Mouse (Mus musculus) macrophage (primary cell): ENCODE data around the gene Capn5. TPM values are rescaled to one million over a fixed set of nuclear protein-coding genes. Genes with fewer than 3 reads are reported as not detected.
"Not testable (repeated sequence)": the region's sequence is repeated elsewhere in the genome, so short reads cannot be mapped to it uniquely, and the experiment has no call there.

Experiments used
- H3K27ac ChIP-seq: fragments of 350-480 bp; formaldehyde crosslinking; 2 replicates; pipeline ENCODE4 v1.9.0; 2021
- H3K36me3 ChIP-seq: fragments of 350-480 bp; formaldehyde crosslinking; 2 replicates; pipeline ENCODE4 v1.9.0; 2021; ENCODE audit errors: inconsistent target
- H3K4me3 ChIP-seq: fragments of 350-480 bp; formaldehyde crosslinking; 2 replicates; pipeline ENCODE4 v1.9.0; 2021; ENCODE audit errors: inconsistent target
- H3K79me2 ChIP-seq: fragments of 350-480 bp; formaldehyde crosslinking; 2 replicates; pipeline ENCODE4 v1.9.0; 2021; ENCODE audit errors: inconsistent target
- WGBS: methylation state at CpG from one replicate; pipeline ENCODE4 v1.1.7; 2026; ENCODE audit warnings: inconsistent platforms; ENCODE audit not compliant: missing documents; 5-methylcytosine and 5-hydroxymethylcytosine counted together
- polyA plus RNA-seq: library from polyadenylated mRNA; stranded (reverse); fragments of 250-400 nt; gene quantifications from 3 replicates; pipeline ENCODE4 v1.2.4, GENCODE M21; 2018; ENCODE audit warnings: inconsistent platforms

Capn5 gene
- polyA plus RNA-seq, 1 experiment from 2014 or later = 5.9 TPM

DNA sequence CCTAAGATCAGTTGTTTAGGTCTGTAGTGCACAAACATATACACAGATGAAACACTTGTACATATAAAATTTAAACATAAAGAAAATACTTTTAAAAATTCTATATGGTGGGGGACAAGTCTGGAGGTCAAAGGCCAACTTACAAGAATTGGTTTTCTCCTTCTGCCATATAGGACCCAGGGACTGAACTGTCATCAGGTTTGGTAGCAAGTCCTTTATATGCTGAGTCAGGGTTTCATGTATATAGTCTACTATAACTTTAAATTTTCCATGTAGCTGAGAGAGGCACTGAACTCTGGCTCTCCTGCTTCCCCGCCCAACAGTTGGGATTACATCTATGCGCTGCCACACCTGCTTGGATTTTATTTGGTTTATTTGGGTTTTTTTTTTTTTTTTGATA is 10.2 kb upstream of the Capn5 start:
- WGBS = 96% methylated on average over 2 of the region's 2 CpGs
- Histone ChIP-seq H3K27ac (no peak overlapping the region), H3K4me3 (no peak overlapping the region), H3K36me3 (no peaks in the 10 kb centered on the region), H3K79me2 (no peaks in the 10 kb centered on the region)

DNA sequence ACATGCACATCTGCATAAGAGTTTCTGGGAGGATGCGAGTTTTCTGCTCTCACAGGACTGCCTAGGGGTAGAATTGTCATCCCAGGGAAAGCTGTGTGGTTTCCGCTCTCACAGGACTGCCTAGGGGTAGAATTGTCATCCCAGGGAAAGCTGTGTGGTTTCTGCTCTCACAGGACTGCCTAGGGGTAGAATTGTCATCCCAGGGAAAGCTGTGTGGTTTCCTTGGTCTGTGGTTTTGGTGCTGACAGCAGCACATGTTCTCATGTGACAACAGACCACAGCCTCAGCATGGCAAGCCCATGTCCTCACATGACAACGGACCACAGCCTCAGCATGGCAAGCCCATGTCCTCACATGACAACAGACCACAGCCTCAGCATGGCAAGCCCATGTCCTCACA is 9.3 kb upstream of the Capn5 start:
- H3K27ac ChIP-seq = not testable (repeated sequence)

DNA sequence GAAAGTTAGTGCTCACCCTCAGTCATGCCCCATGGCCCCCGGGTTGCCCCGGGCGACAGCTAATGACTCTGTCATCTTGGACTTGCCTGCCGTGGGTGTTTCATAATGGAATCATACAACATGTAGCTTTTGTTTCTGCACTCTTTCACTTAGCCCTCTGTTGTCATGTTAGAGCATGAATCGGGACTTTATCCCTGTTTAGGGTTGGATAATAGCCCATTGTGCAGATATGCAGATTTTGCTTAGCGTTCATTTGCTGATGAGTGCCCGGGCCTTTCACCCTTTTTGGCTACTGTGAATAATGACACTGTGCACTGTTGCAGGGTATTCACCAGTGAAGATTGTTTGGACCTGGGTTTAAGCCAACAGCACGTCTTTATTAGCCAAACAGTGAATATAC is 8.6 kb upstream of the Capn5 start:
- H3K27ac ChIP-seq = no peak overlapping the region
- H3K4me3 ChIP-seq = no peak overlapping the region
- WGBS = 91% methylated on average over 8 of the region's 8 CpGs
- H3K79me2 ChIP-seq = no peaks in the 10 kb centered on the region
- no peaks in the 10 kb centered on the region for H3K36me3 ChIP-seq

More for the DNA sequence above, 9.3 kb upstream of the Capn5 start:
- not testable (repeated sequence) for H3K79me2 ChIP-seq, H3K36me3 ChIP-seq, H3K4me3 ChIP-seq
- WGBS = 54% methylated on average over 2 of the region's 3 CpGs

DNA sequence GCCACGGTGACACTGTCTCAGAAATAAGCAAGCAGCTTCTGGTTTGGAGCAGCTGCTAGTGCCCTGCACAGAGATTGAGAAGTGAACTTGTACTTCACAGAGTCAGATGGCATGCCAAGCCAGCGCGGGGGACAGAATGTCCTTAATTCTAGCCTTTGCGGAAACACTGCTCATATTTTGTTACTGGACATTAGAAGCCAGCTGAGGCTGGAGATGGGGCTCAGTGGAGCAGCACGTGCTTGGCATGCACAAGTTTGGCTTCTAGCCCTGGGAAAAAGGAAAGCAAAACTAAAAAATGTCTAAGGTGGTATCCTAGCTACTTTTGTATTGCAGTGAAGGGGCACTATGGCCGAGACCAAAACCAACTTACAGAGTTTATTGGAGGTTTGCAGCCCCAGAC is 7.3 kb upstream of the Capn5 start:
- H3K27ac ChIP-seq = no peak overlapping the region
- no peak overlapping the region for H3K4me3 ChIP-seq
- 61% methylated on average over 6 of the region's 6 CpGs for WGBS
- H3K79me2 ChIP-seq = no peaks in the 10 kb centered on the region
- no peaks in the 10 kb centered on the region for H3K36me3 ChIP-seq

DNA sequence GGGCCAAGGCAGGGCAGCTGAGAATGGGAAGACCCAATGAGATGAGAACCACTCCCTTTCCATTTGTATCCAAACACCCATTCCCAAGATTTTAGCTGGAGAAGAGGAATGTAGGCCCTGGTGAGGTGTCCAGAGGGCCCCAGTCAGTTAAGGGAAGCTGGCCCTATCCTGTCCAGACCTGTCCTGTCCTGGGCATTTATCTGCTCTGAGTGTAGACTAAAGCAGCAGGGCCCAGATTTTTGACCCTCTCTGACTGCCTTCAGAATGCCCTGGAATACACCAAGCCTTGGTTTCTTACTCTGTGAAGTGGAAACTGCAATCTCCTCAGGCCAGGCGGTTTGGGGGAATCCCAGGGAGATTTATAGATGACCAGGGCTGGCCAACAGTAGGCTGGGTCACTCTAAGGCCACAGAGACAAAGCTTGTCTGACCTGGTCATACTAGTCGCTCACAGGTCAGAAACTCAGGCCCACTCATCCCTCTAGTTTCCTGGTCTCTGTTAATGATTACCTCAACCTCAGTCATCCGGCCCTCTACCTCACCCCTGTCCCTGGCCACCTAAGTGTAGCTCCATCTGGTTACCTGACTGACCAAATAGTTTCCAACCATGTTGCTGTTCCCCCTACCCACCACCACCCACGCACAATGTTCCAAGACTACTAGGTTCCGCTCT is 622 bp upstream of the Capn5 start:
- H3K4me3 ChIP-seq = peak overlapping the region; percentile 59
- H3K79me2 ChIP-seq = no peaks in the 10 kb centered on the region
- WGBS = 98% methylated on average over 4 of the region's 5 CpGs
- H3K27ac ChIP-seq = peak overlapping the region; percentile 74
- no peaks in the 10 kb centered on the region for H3K36me3 ChIP-seq

DNA sequence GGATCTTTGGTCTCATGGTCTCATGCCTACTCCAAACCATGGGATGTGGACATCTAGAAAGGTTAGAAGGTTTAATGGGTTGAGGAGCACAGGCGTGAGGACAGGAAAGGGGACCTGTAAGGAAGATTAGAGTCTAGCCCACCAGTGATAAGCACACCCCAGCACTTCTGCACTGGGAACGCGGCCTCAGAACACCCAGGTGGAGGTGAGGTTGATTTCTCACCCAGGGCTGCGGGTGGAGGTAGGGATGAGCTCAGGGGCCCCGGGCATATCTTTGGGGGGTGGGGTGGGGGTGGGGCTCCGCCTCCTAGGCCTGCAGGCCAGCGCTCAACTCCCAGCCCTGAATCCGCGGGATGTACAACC is 527 bp downstream of the Capn5 start:
- 7% methylated on average over 9 of the region's 9 CpGs for WGBS
- H3K79me2 ChIP-seq = no peaks in the 10 kb centered on the region
- H3K4me3 ChIP-seq = peak overlapping the region; percentile 59
- H3K27ac ChIP-seq = no peak overlapping the region
- H3K36me3 ChIP-seq = no peaks in the 10 kb centered on the region

DNA sequence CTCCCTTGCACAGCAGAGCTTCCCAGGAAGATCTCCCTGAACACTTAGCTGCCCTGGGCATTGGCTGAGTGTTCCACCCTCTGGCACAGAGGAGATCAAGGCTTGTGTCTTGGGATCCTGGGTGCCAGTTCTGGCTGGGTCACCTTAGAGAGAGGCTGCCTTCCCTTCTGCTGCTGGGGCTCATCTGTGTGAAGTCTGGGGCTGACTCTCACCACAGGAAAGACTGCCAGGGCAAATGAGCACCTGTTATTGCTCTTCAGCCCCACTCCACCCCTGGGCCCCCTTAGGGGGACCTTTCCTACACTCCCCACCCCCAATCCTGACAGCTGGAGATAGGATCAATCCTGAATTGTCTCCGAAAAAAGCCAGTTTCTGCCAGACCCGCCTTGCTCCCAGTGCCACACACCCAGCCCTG is 996 bp downstream of the Capn5 start:
- Histone ChIP-seq H3K4me3 (peak overlapping the region; percentile 59; the same call in 1 of the 2 replicates), H3K36me3 (no peaks in the 10 kb centered on the region), H3K79me2 (no peaks in the 10 kb centered on the region), H3K27ac (no peak overlapping the region)
- 55% methylated on average over 2 of the region's 2 CpGs for WGBS

DNA sequence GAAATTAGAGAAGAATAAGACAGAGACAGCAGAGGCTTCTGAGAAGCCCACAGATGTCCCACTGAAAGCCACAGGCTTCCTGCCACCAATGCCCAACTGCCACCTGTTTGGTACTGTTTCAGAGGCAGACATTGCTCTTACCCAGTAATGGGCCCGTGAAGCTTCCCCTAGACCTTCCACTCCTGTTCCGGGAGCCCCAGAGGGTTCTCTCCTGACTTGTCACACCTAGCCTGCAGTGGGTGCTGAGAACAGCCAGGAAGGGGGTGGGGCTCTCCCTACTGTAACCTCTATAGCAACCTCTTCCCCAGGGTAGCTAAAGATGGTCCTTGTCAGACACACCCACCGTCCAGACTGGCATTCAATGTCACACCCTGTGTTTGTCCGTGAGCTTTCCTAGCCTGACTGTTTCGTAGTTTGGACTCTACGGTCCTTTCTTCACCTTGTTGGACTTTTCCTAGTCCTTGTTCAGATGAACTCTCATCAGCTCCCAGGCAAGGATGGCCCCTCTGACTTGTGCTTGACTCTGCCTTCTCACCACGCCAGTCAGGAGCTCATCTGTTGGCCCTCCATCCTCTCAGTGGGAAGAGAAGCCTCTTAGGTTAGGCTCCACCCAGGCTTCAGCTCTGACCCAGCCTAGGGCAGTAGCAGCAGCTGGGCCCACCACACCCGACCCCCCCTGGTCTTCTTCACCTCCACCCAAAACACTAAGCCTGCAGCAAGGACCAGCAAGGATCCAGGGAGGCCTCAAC is 1.6 kb downstream of the Capn5 start:
- WGBS = 78% methylated on average over 8 of the region's 8 CpGs
- Histone ChIP-seq H3K79me2 (no peaks in the 10 kb centered on the region), H3K27ac (no peak overlapping the region), H3K36me3 (no peaks in the 10 kb centered on the region), H3K4me3 (no peak overlapping the region)

DNA sequence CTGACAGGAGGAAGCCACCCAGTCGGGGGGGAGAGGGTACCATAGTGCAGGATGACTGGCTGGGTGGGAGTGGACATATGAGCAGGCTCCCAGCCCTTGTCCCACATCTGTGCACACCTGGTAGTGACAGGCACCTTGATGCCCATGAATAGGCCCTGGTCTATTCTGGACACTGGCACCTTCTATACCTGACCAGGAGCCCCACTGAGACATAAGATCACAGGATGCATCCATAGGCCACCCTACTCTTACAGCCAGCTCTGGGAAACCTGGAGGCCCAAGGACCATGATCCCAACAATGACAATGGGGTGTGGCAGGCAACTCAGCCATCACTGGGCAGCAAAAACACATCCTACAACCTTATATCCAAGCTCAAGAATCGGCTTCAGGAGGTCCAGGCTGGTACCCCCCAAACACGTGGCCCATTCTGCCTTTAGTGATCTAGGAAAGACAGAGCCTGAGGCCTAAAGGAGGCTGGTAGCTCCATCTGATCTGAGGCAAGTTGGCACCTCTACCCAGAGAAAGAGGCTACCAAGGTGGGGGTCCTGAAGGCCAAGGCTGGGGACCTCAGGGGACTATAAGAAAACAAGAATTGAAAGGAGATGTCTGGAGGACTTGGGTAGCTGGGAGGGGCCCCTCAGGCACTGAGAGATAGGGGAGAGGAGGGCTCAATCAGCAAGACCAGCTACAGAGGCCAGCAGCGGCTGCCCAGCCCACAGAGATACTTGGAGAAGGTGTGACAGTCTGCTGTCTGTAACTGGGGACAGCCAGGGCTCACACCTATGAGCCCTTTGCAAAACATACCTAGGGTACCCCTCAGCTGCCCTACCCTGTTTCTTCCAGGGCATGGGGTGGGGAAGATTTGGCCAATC is 3.0 kb downstream of the Capn5 start:
- Histone ChIP-seq H3K79me2 (no peaks in the 10 kb centered on the region), H3K4me3 (no peak overlapping the region), H3K36me3 (no peaks in the 10 kb centered on the region), H3K27ac (no peak overlapping the region)
- WGBS = 94% methylated on average over 4 of the region's 4 CpGs

DNA sequence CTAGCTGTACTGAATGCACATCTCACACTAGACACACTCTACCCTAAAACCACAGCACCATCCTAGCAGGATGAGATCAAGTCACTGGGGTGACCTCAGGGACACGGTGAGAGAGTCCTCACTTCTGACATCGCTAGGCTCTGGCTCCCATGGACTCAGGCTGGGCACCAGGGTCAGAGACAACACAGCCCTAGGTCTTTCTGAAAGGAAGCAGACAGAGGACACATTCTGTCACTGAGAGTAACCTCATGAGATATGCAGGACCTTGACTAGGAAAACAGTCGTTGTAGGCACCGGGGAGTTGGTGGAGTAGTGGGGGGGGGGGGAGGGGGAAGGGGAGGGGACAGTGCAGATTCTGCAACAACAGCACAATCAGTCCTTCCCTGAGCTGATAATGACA is 4.7 kb downstream of the Capn5 start:
- H3K4me3 ChIP-seq = no peak overlapping the region
- 52% methylated on average over 4 of the region's 4 CpGs for WGBS
- H3K79me2 ChIP-seq = no peaks in the 10 kb centered on the region
- H3K36me3 ChIP-seq = no peaks in the 10 kb centered on the region
- H3K27ac ChIP-seq = no peak overlapping the region

DNA sequence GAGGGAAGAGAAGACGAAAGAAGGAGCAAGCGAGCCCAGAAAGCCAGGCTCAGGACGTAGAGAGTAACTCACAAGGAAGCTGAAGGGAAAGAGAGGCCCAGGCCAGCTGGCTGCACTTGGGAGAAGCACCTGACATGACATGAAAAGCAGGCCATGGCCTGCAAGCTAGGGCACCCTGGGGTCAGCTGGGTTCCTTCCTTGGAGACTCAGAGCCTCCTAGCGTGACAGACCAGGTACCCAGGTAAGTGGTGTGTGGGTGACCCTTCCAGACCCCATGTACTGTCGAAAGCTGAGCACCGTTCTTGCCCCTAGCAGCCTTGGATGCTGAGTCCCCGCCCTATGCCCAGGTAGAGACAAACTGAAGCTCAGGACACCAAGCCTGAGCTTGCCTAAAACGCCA is 5.4 kb downstream of the Capn5 start:
- 96% methylated on average over 8 of the region's 8 CpGs for WGBS
- H3K27ac ChIP-seq = peak overlapping the region; percentile 79; the same call in 1 of the 2 replicates
- no peak overlapping the region for H3K4me3 ChIP-seq
- H3K36me3 ChIP-seq = no peaks in the 10 kb centered on the region
- H3K79me2 ChIP-seq = no peaks in the 10 kb centered on the region

DNA sequence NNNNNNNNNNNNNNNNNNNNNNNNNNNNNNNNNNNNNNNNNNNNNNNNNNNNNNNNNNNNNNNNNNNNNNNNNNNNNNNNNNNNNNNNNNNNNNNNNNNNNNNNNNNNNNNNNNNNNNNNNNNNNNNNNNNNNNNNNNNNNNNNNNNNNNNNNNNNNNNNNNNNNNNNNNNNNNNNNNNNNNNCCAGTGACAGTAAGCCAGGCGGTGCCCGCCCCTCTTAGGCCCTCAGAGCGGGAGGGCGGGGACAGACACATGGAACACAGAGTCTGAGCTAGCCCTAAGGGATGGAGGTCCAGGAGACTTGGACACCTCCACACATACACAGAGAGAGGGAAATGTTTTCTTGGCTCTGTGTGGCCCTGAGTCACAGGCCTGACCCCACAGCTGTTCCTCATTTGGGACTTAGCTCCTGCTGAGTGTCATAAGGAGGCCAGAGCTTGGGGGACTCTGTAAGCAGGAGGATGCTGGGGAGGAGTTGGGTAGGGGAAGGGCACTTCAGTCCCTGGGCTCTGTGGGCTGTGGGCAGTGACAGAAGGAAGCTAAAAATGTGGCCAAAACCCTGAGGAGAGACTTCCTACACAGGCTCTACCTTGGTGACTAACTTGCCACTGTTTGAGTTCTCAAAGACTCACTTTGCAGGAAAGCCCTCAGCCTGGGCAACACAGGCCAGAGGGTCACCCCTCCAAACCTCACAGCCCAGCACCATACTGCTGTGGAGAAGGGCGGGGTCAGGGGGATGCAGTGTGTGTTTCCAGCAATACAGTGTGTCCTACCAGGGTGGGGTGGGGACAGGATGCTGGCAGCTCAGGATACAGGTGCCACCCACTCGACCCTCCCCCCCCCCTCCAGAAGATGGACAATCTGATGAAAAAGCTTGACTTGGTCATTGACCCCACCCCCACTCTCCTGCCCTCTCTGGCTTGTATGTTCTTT is 6.7 kb downstream of the Capn5 start:
- Histone ChIP-seq H3K27ac (peak overlapping the region; percentile 79), H3K4me3 (no peak overlapping the region), H3K36me3 (no peaks in the 10 kb centered on the region), H3K79me2 (peaks cover 5% of the 10 kb centered on the region; the same call in 1 of the 2 replicates)
- WGBS = 8% methylated on average over 4 of the region's 6 CpGs

DNA sequence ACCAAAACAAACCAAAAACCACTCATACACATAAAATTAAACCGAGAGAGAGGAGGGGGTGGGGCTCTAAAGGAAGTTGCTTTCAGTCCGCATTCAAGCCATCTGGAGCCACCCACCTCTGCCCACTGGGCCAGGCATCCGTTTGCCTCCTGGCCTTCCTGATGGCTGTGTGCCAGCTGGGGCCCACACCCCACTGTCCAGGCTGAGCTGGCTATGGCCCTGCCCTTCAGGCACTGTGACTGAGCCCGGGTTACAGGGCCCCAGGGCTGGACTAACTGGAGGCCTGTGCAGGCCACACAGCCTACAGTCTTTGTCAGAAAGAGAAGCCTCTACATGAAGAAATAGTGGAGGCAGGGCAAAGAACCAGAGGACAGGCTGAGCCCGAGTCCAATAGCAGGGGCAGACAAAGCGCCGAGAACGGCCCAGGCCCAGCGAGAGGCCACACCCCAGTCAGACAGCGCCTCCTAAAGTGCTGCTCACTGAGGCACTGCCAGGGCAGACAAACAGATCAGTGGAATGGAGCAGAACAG is 13.0 kb downstream of the Capn5 start:
- H3K27ac ChIP-seq = peak overlapping the region; percentile 62
- H3K4me3 ChIP-seq = no peak overlapping the region
- H3K79me2 ChIP-seq = peaks cover 5% of the 10 kb centered on the region; the same call in 1 of the 2 replicates
- no peaks in the 10 kb centered on the region for H3K36me3 ChIP-seq
- 17% methylated on average over 10 of the region's 10 CpGs for WGBS
